22 mouse cellular contexts compared by ENCODE assay signal in the genomic region with DNA sequence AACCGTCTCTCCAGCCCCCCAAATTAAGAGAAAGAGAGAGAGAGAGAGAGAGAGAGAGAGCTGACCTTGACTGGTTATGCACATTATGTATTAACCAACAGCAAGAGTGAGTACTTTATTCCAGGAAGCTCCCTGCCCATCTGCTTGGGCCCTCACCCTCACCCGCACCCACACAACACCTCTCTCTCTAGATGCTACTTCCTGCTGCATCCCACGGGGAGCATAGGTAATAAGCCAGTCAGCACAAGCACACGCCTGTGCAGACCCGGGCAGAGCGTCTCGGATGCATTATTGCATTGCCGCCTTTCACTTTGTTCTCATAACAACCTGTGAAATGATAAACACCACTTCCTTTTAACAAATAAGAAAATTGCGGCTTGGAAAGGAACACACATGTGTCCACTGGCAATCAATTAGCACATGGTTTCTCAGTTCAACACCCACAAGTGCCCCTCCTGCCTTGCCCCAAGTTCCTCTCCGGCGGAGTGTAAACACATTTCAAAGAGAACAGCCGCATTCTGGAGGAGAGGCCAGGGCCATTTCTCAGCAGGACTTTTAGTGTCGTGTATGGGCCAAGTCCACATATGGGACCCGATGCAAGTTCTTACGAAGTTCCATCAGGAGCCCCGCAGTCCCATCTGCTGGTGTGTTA.
DNase-seq lines count a peak whose midpoint lies in the region; ATAC-seq and TF ChIP-seq lines count a peak whose summit lies in the region.
"Had no signal": no experiment of that assay in that cellular context is flagged by ENCODE, and none has a peak within 500 bp of the region (broad histone marks: within the 10 kb centered on the region; RNA-seq: fewer than 3 reads in every experiment).

No protein-coding gene starts in this region.

- TF ChIP-seq CTCF in lung, adult 2 months (IDR thresholded peaks at IDR 0.05; ENCODE audit: insufficient read depth, low read length) = no peak
- TF ChIP-seq CTCF in stomach, postnatal 0 days (IDR thresholded peaks at IDR 0.05; ENCODE audit: low read depth) = no peak
- TF ChIP-seq CTCF in forebrain, postnatal 0 days (IDR thresholded peaks at IDR 0.05; ENCODE audit: low read depth) = no peak

- no peak for ATAC-seq in forebrain, embryonic 14.5 days
- ATAC-seq in intestine, embryonic 15.5 days = peak; percentile 34; the same call in 1 of the 2 replicates
- no peak for ATAC-seq in stomach, postnatal 0 days (ENCODE audit: low FRiP score, low TSS enrichment)
- no peak for ATAC-seq in forebrain, postnatal 0 days
- ATAC-seq: forebrain, embryonic 15.5 days; Patski had no signal

- no peak overlapping the region for H3K4me3 ChIP-seq in forebrain, embryonic 14.5 days (ENCODE audit: low read depth, low read length)
- no peak overlapping the region for H3K4me3 ChIP-seq in forebrain, embryonic 10.5 days
- no peak overlapping the region for H3K4me3 ChIP-seq in lung, adult 2 months (replicated peaks; ENCODE audit: extremely low read depth, low read depth, low read length)
- H3K4me3 ChIP-seq in intestine, embryonic 15.5 days (replicated peaks) = no peak overlapping the region
- H3K4me3 ChIP-seq in stomach, postnatal 0 days (ENCODE audit: low read depth, low read length) = no peak overlapping the region
- no peak overlapping the region for H3K4me3 ChIP-seq in forebrain, postnatal 0 days (ENCODE audit: low read depth, low read length)
- H3K4me3 ChIP-seq: forebrain, embryonic 15.5 days; heart, embryonic 10.5 days; hindbrain, embryonic 15.5 days; megakaryocyte, embryonic 14.5 days; stomach, embryonic 15.5 days had no signal

- H3K9ac ChIP-seq in forebrain, embryonic 14.5 days (ENCODE audit: low read length) = no peak overlapping the region
- no peak overlapping the region for H3K9ac ChIP-seq in intestine, embryonic 15.5 days
- H3K9ac ChIP-seq in stomach, postnatal 0 days (ENCODE audit: low read length) = no peak overlapping the region
- no peak overlapping the region for H3K9ac ChIP-seq in forebrain, postnatal 0 days
- H3K9ac ChIP-seq: forebrain, embryonic 15.5 days; hindbrain, embryonic 15.5 days; stomach, embryonic 15.5 days had no signal

- no peaks in the 10 kb centered on the region for H3K9me3 ChIP-seq in forebrain, embryonic 14.5 days (replicated peaks; ENCODE audit: control insufficient read depth, low read length)
- H3K9me3 ChIP-seq in forebrain, embryonic 10.5 days = no peaks in the 10 kb centered on the region
- no peaks in the 10 kb centered on the region for H3K9me3 ChIP-seq in intestine, embryonic 15.5 days
- no peaks in the 10 kb centered on the region for H3K9me3 ChIP-seq in stomach, postnatal 0 days (ENCODE audit: control insufficient read depth, low read length)
- 0 out of 2 replicates have a peak, but pooled peaks cover 4% of the 10 kb centered on the region for H3K9me3 ChIP-seq in forebrain, postnatal 0 days (ENCODE audit: low read length)
- H3K9me3 ChIP-seq: forebrain, embryonic 15.5 days; heart, embryonic 10.5 days; hindbrain, embryonic 15.5 days; stomach, embryonic 15.5 days had no signal

- TF ChIP-seq POLR2A in lung, adult 2 months (IDR thresholded peaks at IDR 0.05; ENCODE audit: borderline replicate concordance, extremely low read depth, low read depth, low read length) = no peak

- H3K4me1 ChIP-seq in forebrain, embryonic 14.5 days (ENCODE audit: control insufficient read depth, insufficient read depth, low read length) = no peaks in the 10 kb centered on the region
- peaks cover 3% of the 10 kb centered on the region for H3K4me1 ChIP-seq in forebrain, embryonic 10.5 days
- no peaks in the 10 kb centered on the region for H3K4me1 ChIP-seq in lung, adult 2 months (ENCODE audit: control insufficient read depth, insufficient read depth, low read length)
- 0 out of 2 replicates have a peak, but pooled peaks cover 2% of the 10 kb centered on the region for H3K4me1 ChIP-seq in intestine, embryonic 15.5 days (replicated peaks)
- H3K4me1 ChIP-seq in stomach, postnatal 0 days (replicated peaks; ENCODE audit: control insufficient read depth, insufficient read depth) = no peaks in the 10 kb centered on the region
- no peaks in the 10 kb centered on the region for H3K4me1 ChIP-seq in forebrain, postnatal 0 days (ENCODE audit: insufficient read depth)
- H3K4me1 ChIP-seq: forebrain, embryonic 15.5 days; heart, embryonic 10.5 days; hindbrain, embryonic 15.5 days; megakaryocyte, embryonic 14.5 days; stomach, embryonic 15.5 days had no signal

- H3K27me3 ChIP-seq in forebrain, embryonic 14.5 days (replicated peaks; ENCODE audit: control insufficient read depth, insufficient read depth, low read length) = no peaks in the 10 kb centered on the region
- H3K27me3 ChIP-seq in forebrain, embryonic 10.5 days (ENCODE audit: poor library complexity, severe bottlenecking) = no peaks in the 10 kb centered on the region
- H3K27me3 ChIP-seq in intestine, embryonic 15.5 days (replicated peaks) = no peaks in the 10 kb centered on the region
- H3K27me3 ChIP-seq in stomach, postnatal 0 days (ENCODE audit: control insufficient read depth, insufficient read depth, low read length) = no peaks in the 10 kb centered on the region
- H3K27me3 ChIP-seq in forebrain, postnatal 0 days (ENCODE audit: insufficient read depth, low read length) = no peaks in the 10 kb centered on the region
- H3K27me3 ChIP-seq: forebrain, embryonic 15.5 days; hindbrain, embryonic 15.5 days; Patski; stomach, embryonic 15.5 days had no signal

- TF ChIP-seq EP300 in stomach, postnatal 0 days (optimal IDR thresholded peaks at IDR 0.05) = no peak

- no peaks in the 10 kb centered on the region for H3K36me3 ChIP-seq in forebrain, embryonic 14.5 days (ENCODE audit: control insufficient read depth, insufficient read depth, low read length)
- no peaks in the 10 kb centered on the region for H3K36me3 ChIP-seq in forebrain, embryonic 10.5 days (replicated peaks)
- H3K36me3 ChIP-seq in intestine, embryonic 15.5 days = no peaks in the 10 kb centered on the region
- no peaks in the 10 kb centered on the region for H3K36me3 ChIP-seq in stomach, postnatal 0 days (ENCODE audit: control insufficient read depth, insufficient read depth, low read length)
- H3K36me3 ChIP-seq in forebrain, postnatal 0 days (ENCODE audit: insufficient read depth) = no peaks in the 10 kb centered on the region
- H3K36me3 ChIP-seq: forebrain, embryonic 15.5 days; heart, embryonic 10.5 days; hindbrain, embryonic 15.5 days; stomach, embryonic 15.5 days had no signal

- no peak overlapping the region for H3K27ac ChIP-seq in forebrain, embryonic 14.5 days (ENCODE audit: low read depth, low read length)
- H3K27ac ChIP-seq in forebrain, embryonic 10.5 days = no peak overlapping the region
- no peak overlapping the region for H3K27ac ChIP-seq in intestine, embryonic 15.5 days
- H3K27ac ChIP-seq in stomach, postnatal 0 days (replicated peaks) = no peak overlapping the region
- H3K27ac ChIP-seq in forebrain, postnatal 0 days (ENCODE audit: low read depth, low read length) = no peak overlapping the region
- H3K27ac ChIP-seq: forebrain, embryonic 15.5 days; heart, embryonic 10.5 days; hindbrain, embryonic 15.5 days; kidney, postnatal 0 days; stomach, embryonic 15.5 days had no signal

- H3K4me2 ChIP-seq in forebrain, embryonic 14.5 days (ENCODE audit: low read length) = no peak overlapping the region
- H3K4me2 ChIP-seq in intestine, embryonic 15.5 days (replicated peaks) = no peak overlapping the region
- peak overlapping the region; percentile 20; the same call in 1 of the 2 replicates for H3K4me2 ChIP-seq in stomach, postnatal 0 days (replicated peaks; ENCODE audit: low read depth)
- H3K4me2 ChIP-seq in forebrain, postnatal 0 days (ENCODE audit: low read depth) = no peak overlapping the region
- H3K4me2 ChIP-seq: forebrain, embryonic 15.5 days; hindbrain, embryonic 15.5 days; liver, embryonic 11.5 days; stomach, embryonic 15.5 days had no signal

- 80% methylated on average over 16 of the region's 16 CpGs for WGBS in forebrain, embryonic 14.5 days
- 90% methylated on average over 16 of the region's 16 CpGs for WGBS in forebrain, embryonic 10.5 days
- 24% methylated on average over 16 of the region's 16 CpGs for WGBS in lung, adult 2 months
- WGBS in intestine, embryonic 15.5 days = 34% methylated on average over 16 of the region's 16 CpGs
- 37% methylated on average over 16 of the region's 16 CpGs for WGBS in stomach, postnatal 0 days
- 67% methylated on average over 16 of the region's 16 CpGs for WGBS in forebrain, postnatal 0 days

- DNase-seq in forebrain, embryonic 14.5 days (ENCODE audit: low spot score) = peak; percentile 15
- DNase-seq in forebrain, embryonic 10.5 days (ENCODE audit: extremely low spot score, low spot score) = no peak
- DNase-seq in lung, postnatal 10 days = peak; percentile 48
- DNase-seq in lung, adult 2 months = no peak
- DNase-seq in stomach, postnatal 0 days (ENCODE audit: low spot score) = no peak
- no peak for DNase-seq in yolk sac, embryonic 10.5 days (ENCODE audit: low spot score)
- DNase-seq in forebrain, postnatal 0 days = no peak
- DNase-seq: cerebellum, adult 11-12 months; cerebellum, postnatal 36 days; gastrocnemius, postnatal 25 days; heart, postnatal 14 days; retina, postnatal 1 day; spleen, adult 18-20 months had no signal

Comparison
In these comparisons a context has a peak if more than half of its experiments do, and no peak if none do; other contexts are left out.
1. DNase-seq: peak in forebrain, embryonic 14.5 days (single experiment) and lung, postnatal 10 days (single experiment); none in forebrain, embryonic 10.5 days (single experiment), lung, adult 2 months (single experiment), stomach, postnatal 0 days (single experiment), yolk sac, embryonic 10.5 days (single experiment) and forebrain, postnatal 0 days (single experiment).